Mouse (Mus musculus) 416B (cell line): ENCODE results near the gene Tnfrsf17.
A peak's percentile ranks its signal among the peaks of the same experiment; 100 is the strongest.
"Not testable (repeated sequence)": the region's sequence is repeated elsewhere in the genome, so short reads cannot be mapped to it uniquely, and the experiment has no call there.

Source experiments
- DNase-seq: peaks from one replicate; pipeline ENCODE4 v3.0.0; 2011; ENCODE audit warnings: low read depth

Gene Tnfrsf17

GRCm38 (mm10) chr16:11343292-11343815 is 29.7 kb downstream of the Tnfrsf17 start:
- DNase-seq = peak; percentile 74

- DNase-seq = no peak
Observed at GRCm38 (mm10) chr16:11351903-11352302, 38.3 kb downstream of the Tnfrsf17 start.

- DNase-seq = no peak
Observed at GRCm38 (mm10) chr16:11359173-11359572, 45.6 kb downstream of the Tnfrsf17 start.

- DNase-seq = no peak
Observed at GRCm38 (mm10) chr16:11359919-11360318, 46.3 kb downstream of the Tnfrsf17 start.

GRCm38 (mm10) chr16:11360576-11360975 is 47.0 kb downstream of the Tnfrsf17 start:
- DNase-seq = not testable (repeated sequence)

DNA sequence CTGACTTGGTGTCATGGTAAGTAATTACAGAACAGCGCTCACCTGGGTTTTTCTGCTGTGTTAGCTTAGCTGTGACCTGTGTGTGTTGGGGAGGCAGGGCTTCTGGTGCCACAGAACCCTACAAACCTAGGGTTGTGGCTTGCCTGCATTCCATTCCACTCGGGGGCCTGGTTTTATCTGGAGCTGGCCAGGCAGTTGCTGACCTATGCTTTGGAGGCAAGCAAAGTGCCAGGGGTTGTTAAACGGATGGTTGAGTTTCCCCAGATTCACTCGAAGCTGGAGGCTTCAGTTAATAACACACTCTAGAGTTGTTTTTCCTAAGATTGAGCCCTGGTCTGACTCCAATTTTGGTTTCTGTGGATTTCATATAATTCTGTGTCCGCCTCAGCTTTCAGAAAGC is 52.0 kb downstream of the Tnfrsf17 start:
- DNase-seq = no peak

DNA sequence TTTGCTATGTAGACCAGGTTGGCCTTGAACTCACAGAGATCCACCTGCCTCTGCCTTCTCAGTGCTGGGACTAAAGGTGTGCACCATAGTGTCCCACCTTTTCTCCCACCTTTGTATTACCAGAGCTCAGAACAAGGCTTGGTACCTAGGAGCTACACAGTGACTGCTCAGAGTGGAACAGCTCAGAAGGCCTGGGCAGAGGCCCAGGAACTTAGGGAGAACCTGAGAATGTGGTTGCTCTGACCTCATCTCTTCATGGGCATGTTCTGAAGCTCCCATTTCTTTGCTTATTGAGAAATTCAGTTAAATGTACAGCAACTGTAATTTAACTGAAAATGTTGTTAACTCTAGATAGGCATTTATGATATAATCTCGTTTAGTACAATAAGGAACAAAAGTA is 53.2 kb downstream of the Tnfrsf17 start:
- DNase-seq = no peak

DNA sequence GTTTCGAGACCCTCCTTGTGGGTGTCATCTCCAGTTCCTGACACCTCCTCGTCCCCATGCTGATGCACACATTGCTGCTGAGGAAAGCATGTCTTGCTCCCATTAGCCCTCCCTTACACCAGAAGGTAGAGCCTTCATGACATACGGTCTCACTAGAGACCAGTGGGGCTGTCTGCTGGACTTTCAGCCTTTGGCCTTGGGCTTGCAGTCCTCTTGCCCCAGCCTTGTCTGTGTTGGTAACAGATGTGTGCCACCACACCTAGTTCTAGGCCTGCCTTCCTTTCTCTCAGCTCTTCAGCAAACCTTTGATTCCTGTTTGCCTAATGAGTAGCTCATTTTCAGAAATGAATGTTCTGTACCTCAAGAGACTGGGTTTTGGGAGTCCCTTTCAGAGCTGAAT is 54.8 kb downstream of the Tnfrsf17 start:
- no peak for DNase-seq

GRCm38 (mm10) chr16:11369162-11369561 is 55.5 kb downstream of the Tnfrsf17 start:
- no peak for DNase-seq

DNA sequence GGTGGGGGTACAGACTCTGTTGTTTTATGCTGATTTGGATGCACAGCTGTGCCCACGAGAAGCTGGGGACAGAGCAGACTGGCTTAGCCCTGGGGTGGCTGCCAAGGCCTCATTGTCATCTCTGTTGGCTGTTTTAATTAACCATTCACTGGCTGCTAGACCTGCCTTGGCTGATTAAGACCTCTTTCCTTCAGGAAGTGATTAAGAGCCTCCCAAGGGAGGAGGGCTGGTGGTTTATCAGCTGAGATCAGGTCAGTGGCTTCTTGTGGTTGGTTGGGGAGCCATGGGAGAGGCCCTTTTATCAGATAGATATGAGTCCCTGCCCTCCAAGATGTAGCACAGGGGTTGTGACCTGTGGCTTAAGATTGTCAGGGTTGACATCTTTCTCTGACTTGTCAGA is 56.0 kb downstream of the Tnfrsf17 start:
- peak; percentile 93 for DNase-seq
